In genomic region chr5:131119896-131120295, GRCm38 (mm10) we compare ENCODE assay signal across 22 mouse cellular contexts.
DNase-seq lines count a peak whose midpoint lies in the region; ATAC-seq lines count a peak whose summit lies in the region.
"Had no signal": no experiment of that assay in that cellular context is flagged by ENCODE, and none has a peak within 500 bp of the region (broad histone marks: within the 10 kb centered on the region; RNA-seq: fewer than 3 reads in every experiment).

No protein-coding gene starts in this region.

- no peak overlapping the region for H3K4me3 ChIP-seq in heart, embryonic 13.5 days
- H3K4me3 ChIP-seq in heart, embryonic 11.5 days (ENCODE audit: low read depth, low read length): no peak overlapping the region
- no peak overlapping the region for H3K4me3 ChIP-seq in kidney, embryonic 15.5 days (replicated peaks)
- H3K4me3 ChIP-seq: embryonic facial prominence, embryonic 12.5 days; forebrain, embryonic 12.5 days; heart, embryonic 12.5 days; hindbrain, embryonic 15.5 days had no signal

- no peak for ATAC-seq in cerebellum, adult (ENCODE audit: insufficient number of reproducible peaks, low FRiP score, low TSS enrichment)
- no peak for ATAC-seq in heart, embryonic 13.5 days (ENCODE audit: extremely low read depth, insufficient number of reproducible peaks, low FRiP score, low TSS enrichment)
- no peak for ATAC-seq in heart, embryonic 11.5 days (replicated peaks; ENCODE audit: insufficient number of reproducible peaks, low FRiP score, low TSS enrichment)
- ATAC-seq in erythroblast, adult 5-6 weeks (replicated peaks; ENCODE audit: low FRiP score, poor library complexity, severe bottlenecking): no peak
- no peak for ATAC-seq in kidney, embryonic 15.5 days (replicated peaks; ENCODE audit: low FRiP score)
- ATAC-seq: CD4-positive, CD25-positive, alpha-beta regulatory T cell, adult 4 months; forebrain, postnatal 0 days; intestine, embryonic 16.5 days had no signal

- H3K27me3 ChIP-seq in heart, embryonic 13.5 days (replicated peaks): no peaks in the 10 kb centered on the region
- no peaks in the 10 kb centered on the region for H3K27me3 ChIP-seq in heart, embryonic 11.5 days (ENCODE audit: control insufficient read depth, insufficient read depth, low read length)
- no peaks in the 10 kb centered on the region for H3K27me3 ChIP-seq in kidney, embryonic 15.5 days
- H3K27me3 ChIP-seq: embryonic facial prominence, embryonic 12.5 days; forebrain, embryonic 12.5 days; heart, embryonic 12.5 days; hindbrain, embryonic 15.5 days had no signal

- H3K36me3 ChIP-seq in heart, embryonic 13.5 days: no peaks in the 10 kb centered on the region
- no peaks in the 10 kb centered on the region for H3K36me3 ChIP-seq in heart, embryonic 11.5 days (ENCODE audit: control insufficient read depth, insufficient read depth, low read length)
- H3K36me3 ChIP-seq in kidney, embryonic 15.5 days: no peaks in the 10 kb centered on the region
- H3K36me3 ChIP-seq: embryonic facial prominence, embryonic 12.5 days; forebrain, embryonic 12.5 days; G1E; heart, embryonic 12.5 days; hindbrain, embryonic 15.5 days had no signal

- 0 out of 2 replicates have a peak overlapping the region, but pooled peaks have one; percentile 2 for H3K4me2 ChIP-seq in heart, embryonic 13.5 days
- no peak overlapping the region for H3K4me2 ChIP-seq in heart, embryonic 11.5 days
- no peak overlapping the region for H3K4me2 ChIP-seq in kidney, embryonic 15.5 days
- H3K4me2 ChIP-seq: embryonic facial prominence, embryonic 12.5 days; forebrain, embryonic 12.5 days; heart, embryonic 12.5 days; hindbrain, embryonic 15.5 days had no signal

- H3K9me3 ChIP-seq in heart, embryonic 13.5 days: no peaks in the 10 kb centered on the region
- H3K9me3 ChIP-seq in heart, embryonic 11.5 days (replicated peaks; ENCODE audit: control insufficient read depth, low read length): no peaks in the 10 kb centered on the region
- H3K9me3 ChIP-seq in kidney, embryonic 15.5 days (replicated peaks): no peaks in the 10 kb centered on the region
- H3K9me3 ChIP-seq: embryonic facial prominence, embryonic 12.5 days; forebrain, embryonic 12.5 days; hindbrain, embryonic 15.5 days had no signal

- WGBS in heart, embryonic 13.5 days: 40% methylated on average over 4 of the region's 4 CpGs
- WGBS in heart, embryonic 11.5 days (ENCODE audit: insufficient replicate concordance): 48% methylated on average over 4 of the region's 4 CpGs
- 76% methylated on average over 4 of the region's 4 CpGs for WGBS in kidney, embryonic 15.5 days

- H3K9ac ChIP-seq in heart, embryonic 13.5 days: no peak overlapping the region
- no peak overlapping the region for H3K9ac ChIP-seq in heart, embryonic 11.5 days (ENCODE audit: low read depth, low read length)
- no peak overlapping the region for H3K9ac ChIP-seq in kidney, embryonic 15.5 days
- H3K9ac ChIP-seq: embryonic facial prominence, embryonic 12.5 days; forebrain, embryonic 12.5 days; forebrain, postnatal 0 days; heart, embryonic 12.5 days; hindbrain, embryonic 15.5 days had no signal

- no peak overlapping the region for H3K27ac ChIP-seq in heart, embryonic 13.5 days (replicated peaks)
- H3K27ac ChIP-seq in heart, embryonic 11.5 days (ENCODE audit: low read depth, low read length): no peak overlapping the region
- H3K27ac ChIP-seq in kidney, embryonic 15.5 days: no peak overlapping the region
- H3K27ac ChIP-seq: embryonic facial prominence, embryonic 12.5 days; forebrain, embryonic 12.5 days; hindbrain, embryonic 15.5 days had no signal

- peak; percentile 20 for DNase-seq in cerebellum, adult 11-12 months
- DNase-seq in cerebellum, postnatal 10 days: peak; percentile 29 to 33
- DNase-seq: adrenal gland, adult 8-10 months; adrenal gland, postnatal 36 days; B cell, adult 2 months; forebrain, postnatal 0 days; gastrocnemius, postnatal 25 days; heart, adult 18-20 months; heart, postnatal 36 days; kidney, adult 2 months had no signal

- peaks cover 24% of the 10 kb centered on the region for H3K4me1 ChIP-seq in heart, embryonic 13.5 days
- peaks cover 6% of the 10 kb centered on the region for H3K4me1 ChIP-seq in heart, embryonic 11.5 days (ENCODE audit: control insufficient read depth, insufficient read depth, low read length)
- H3K4me1 ChIP-seq in kidney, embryonic 15.5 days: no peaks in the 10 kb centered on the region
- H3K4me1 ChIP-seq: forebrain, embryonic 12.5 days had no signal
